In genomic region chr11:88086737-88087627, GRCm38 (mm10) we compare ENCODE assay signal across 8 mouse cellular contexts. TPM values are rescaled to one million over a fixed set of nuclear protein-coding genes. Genes with fewer than 3 reads are reported as not detected.
A peak's percentile ranks its signal among the peaks of the same experiment; 100 is the strongest.
DNase-seq lines count a peak whose midpoint lies in the region; ATAC-seq and TF ChIP-seq lines count a peak whose summit lies in the region.

No protein-coding gene starts in this region.

- peak overlapping the region; percentile 29 for H3K4me3 ChIP-seq in hindbrain, embryonic 12.5 days
- peak overlapping the region; percentile 35 for H3K4me3 ChIP-seq in lung, embryonic 15.5 days
- H3K4me3 ChIP-seq in olfactory bulb, adult 2 months (ENCODE audit: insufficient read depth, low read depth, low read length) = peak overlapping the region; percentile 35

- 8% methylated on average over 25 of the region's 25 CpGs for WGBS in hindbrain, embryonic 12.5 days
- 5% methylated on average over 25 of the region's 25 CpGs for WGBS in lung, embryonic 15.5 days
- WGBS in olfactory bulb, adult 2 months = 3% methylated on average over 25 of the region's 25 CpGs

- peak overlapping the region; percentile 41; the same call in 1 of the 2 replicates for H3K9ac ChIP-seq in hindbrain, embryonic 12.5 days
- peak overlapping the region; percentile 24; the same call in 1 of the 2 replicates for H3K9ac ChIP-seq in lung, embryonic 15.5 days

- peaks cover 23% of the 10 kb centered on the region for H3K4me1 ChIP-seq in hindbrain, embryonic 12.5 days
- peaks cover 14% of the 10 kb centered on the region for H3K4me1 ChIP-seq in lung, embryonic 15.5 days
- H3K4me1 ChIP-seq in olfactory bulb, adult 2 months (ENCODE audit: control insufficient read depth, insufficient read depth, low read length) = 0 out of 2 replicates have a peak, but pooled peaks cover 4% of the 10 kb centered on the region

- peak overlapping the region; percentile 77 for H3K27ac ChIP-seq in hindbrain, embryonic 12.5 days
- peak overlapping the region; percentile 54 for H3K27ac ChIP-seq in lung, embryonic 15.5 days
- H3K27ac ChIP-seq in olfactory bulb, adult 2 months (ENCODE audit: insufficient read depth, low read depth, low read length) = no peak overlapping the region

- POLR2A ChIA-PET in Patski (lab: Charles Lee) = no interaction called here

- TF ChIP-seq CTCF in Patski (IDR thresholded peaks at IDR 0.05) = no peak
- TF ChIP-seq CTCF in olfactory bulb, adult 2 months (IDR thresholded peaks at IDR 0.05; ENCODE audit: insufficient read depth, low read depth, low read length) = no peak

- TF ChIP-seq POLR2A in olfactory bulb, adult 2 months (IDR thresholded peaks at IDR 0.05; ENCODE audit: insufficient read depth, low read depth, low read length) = no peak

- CTCF ChIA-PET in Patski (lab: Charles Lee) = interaction anchor here (1.0 to 1.4 kb wide), 3 partner anchors 16 to 109 kb away, joined by 3 to 9 read pairs (median 3); no protein-coding TSS in a partner anchor

- peak overlapping the region; percentile 66 for H3K4me2 ChIP-seq in hindbrain, embryonic 12.5 days (replicated peaks)
- peak overlapping the region; percentile 68 for H3K4me2 ChIP-seq in lung, embryonic 15.5 days

- peak; percentile 70 for ATAC-seq in Patski
- peak; percentile 95 for ATAC-seq in hindbrain, embryonic 12.5 days (ENCODE audit: low FRiP score)
- peak; percentile 96 for ATAC-seq in lung, embryonic 15.5 days (ENCODE audit: borderline replicate concordance, extremely low read depth, low FRiP score, low TSS enrichment)

- no peaks in the 10 kb centered on the region for H3K9me3 ChIP-seq in hindbrain, embryonic 12.5 days (replicated peaks)
- H3K9me3 ChIP-seq in lung, embryonic 15.5 days = no peaks in the 10 kb centered on the region

- H3K27me3 ChIP-seq in Patski = no peaks in the 10 kb centered on the region
- H3K27me3 ChIP-seq in hindbrain, embryonic 12.5 days = no peaks in the 10 kb centered on the region
- H3K27me3 ChIP-seq in lung, embryonic 15.5 days = no peaks in the 10 kb centered on the region

- DNase-seq in Patski (ENCODE audit: low read depth, low spot score) = no peak
- DNase-seq in cerebellum, postnatal 14 days = peak; percentile 96 to 97
- peak; percentile 83 to 84 for DNase-seq in frontal cortex, postnatal 14 days (ENCODE audit: low spot score in 2 of 2)
- peak; percentile 94 for DNase-seq in layer of hippocampus, adult 9-11 months
- peak; percentile 89 for DNase-seq in testis, postnatal 14 days (ENCODE audit: low spot score)

- in situ Hi-C loops in Patski (cut with MboI; ENCODE audit: low pct_unique_long_range_greater_than_20kb) = no loop called here

- peaks cover 25% of the 10 kb centered on the region for H3K36me3 ChIP-seq in hindbrain, embryonic 12.5 days
- peaks cover 10% of the 10 kb centered on the region for H3K36me3 ChIP-seq in lung, embryonic 15.5 days

RNA-seq across cellular contexts. Expression of gene Cuedc1, which starts 10.9 kb away (rescaled TPM):
- polyA plus RNA-seq in Patski (2021) = 42.0 TPM
- polyA plus RNA-seq in hindbrain, embryonic 12.5 days (2016; fragmentation: Nextera tagmentation; extraction: Ambion mirVana) = 53.2 and 53.3 TPM in 2 replicates
- 17.7 and 19.7 TPM in 2 replicates for polyA plus RNA-seq in lung, embryonic 15.5 days (2015; fragmentation: Nextera tagmentation; extraction: Ambion mirVana)
- polyA plus RNA-seq in olfactory bulb, adult 2 months (2012; ENCODE audit: insufficient read depth, insufficient read length, low replicate concordance, missing spikeins) = not detected in 2 replicates

RNA-seq across cellular contexts. Expression of gene Vezf1, which starts 18.9 kb away (rescaled TPM):
- 56.7 TPM for polyA plus RNA-seq in Patski (2021)
- 75.1 and 79.0 TPM in 2 replicates for polyA plus RNA-seq in hindbrain, embryonic 12.5 days (2016; fragmentation: Nextera tagmentation; extraction: Ambion mirVana)
- polyA plus RNA-seq in lung, embryonic 15.5 days (2015; fragmentation: Nextera tagmentation; extraction: Ambion mirVana) = 37.7 and 39.7 TPM in 2 replicates
- polyA plus RNA-seq in olfactory bulb, adult 2 months (2012; ENCODE audit: insufficient read depth, insufficient read length, low replicate concordance, missing spikeins) = not detected in 2 replicates

RNA-seq across cellular contexts. Expression of gene Srsf1, which starts 39.8 kb away (rescaled TPM):
- polyA plus RNA-seq in Patski (2021) = 301 TPM
- polyA plus RNA-seq in hindbrain, embryonic 12.5 days (2016; fragmentation: Nextera tagmentation; extraction: Ambion mirVana) = 468 and 477 TPM in 2 replicates
- polyA plus RNA-seq in lung, embryonic 15.5 days (2015; fragmentation: Nextera tagmentation; extraction: Ambion mirVana) = 308 and 313 TPM in 2 replicates
- 341 and 667 TPM in 2 replicates for polyA plus RNA-seq in olfactory bulb, adult 2 months (2012; ENCODE audit: insufficient read depth, insufficient read length, low replicate concordance, missing spikeins)
